Mouse (Mus musculus) embryonic stem cell, embryonic (primary cell): ENCODE results near the gene Adam12.

ENCODE experiments used
- CTCF ChIA-PET, 4 experiments: fragments of 300-600 bp in 2 of 4; fragments of 350-600 bp in 2 of 4; sonication (Branson Sonifier 250); formaldehyde crosslinking; loops; one replicate each; lab custom pipeline; 2022; ENCODE audit warnings: inconsistent platforms in 2 of 4; lab: Charles Lee
- POLR2A ChIA-PET, 4 experiments: fragments of 300-600 bp in 2 of 4; fragments of 350-600 bp in 2 of 4; sonication (Branson Sonifier 250); formaldehyde crosslinking; loops; one replicate each; lab custom pipeline; 2022; ENCODE audit warnings: antibody characterized with exemption in 4 of 4, inconsistent platforms in 1 of 4; lab: Charles Lee

Adam12 gene

GRCm38 (mm10) chr7:134231378-134232346, at the start of gene Adam12:
TSS of gene Adam12 (minus strand) at chr7:134232146.
- CTCF ChIA-PET: interaction anchor here in 1 of 4 experiments (1.0 kb wide), 1 partner anchor 7 kb away, joined by 3 read pairs; no protein-coding TSS in a partner anchor

DNA sequence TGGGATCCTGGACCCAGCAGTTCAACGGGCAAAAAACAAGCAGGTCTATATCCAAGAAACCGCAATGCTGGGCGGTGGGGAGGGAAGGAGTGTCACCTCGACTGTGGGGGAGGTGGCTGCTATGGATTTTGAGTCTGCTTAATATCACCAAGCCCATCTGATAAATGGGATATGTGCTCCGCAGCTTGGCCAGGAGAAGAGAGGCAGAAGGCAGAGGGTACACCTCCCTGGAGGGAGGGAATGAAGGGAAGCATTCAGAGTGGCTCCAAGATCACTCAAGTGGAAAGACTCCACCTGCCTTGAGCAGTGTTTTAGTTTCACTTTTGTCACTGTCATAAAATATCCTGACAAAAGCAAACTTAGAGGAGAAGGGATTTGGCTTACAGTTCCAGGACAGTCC, 41.0 kb upstream of the Adam12 start:
- ChIA-PET POLR2A (no interaction called here), CTCF (interaction anchor here in 2 of 4 experiments (0.6 to 0.8 kb wide), 3 partner anchors 8 to 109 kb away, joined by 3 read pairs; no protein-coding TSS in a partner anchor)

More at GRCm38 (mm10) chr7:134231378-134232346, at the start of gene Adam12:
- POLR2A ChIA-PET: no interaction called here

- POLR2A ChIA-PET: no interaction called here
- CTCF ChIA-PET: interaction anchor here in 2 of 4 experiments (0.6 to 0.8 kb wide), 2 partner anchors 109 to 1369 kb away, joined by 3 to 4 read pairs; no protein-coding TSS in a partner anchor
Observed at GRCm38 (mm10) chr7:134272421-134272820, 40.5 kb upstream of the Adam12 start.

DNA sequence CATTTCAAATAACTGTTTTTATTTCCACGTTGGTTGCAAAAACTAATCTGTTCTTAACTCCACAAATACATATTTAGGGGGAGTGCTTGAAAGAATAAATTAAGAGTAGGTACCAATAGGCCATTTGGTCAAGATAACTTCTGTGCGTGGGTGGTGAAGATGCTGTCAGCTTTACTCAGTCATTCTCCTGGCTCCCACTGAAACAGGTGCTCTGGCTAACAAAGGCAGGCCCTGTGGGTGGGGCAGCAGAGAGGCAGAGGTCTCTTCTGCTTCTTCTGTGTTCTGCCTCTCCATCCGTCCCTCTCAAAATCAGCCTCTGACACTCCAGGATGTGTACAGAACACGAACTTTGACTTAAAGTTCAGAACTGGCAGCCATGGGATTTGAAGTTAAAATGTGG, 33.8 kb upstream of the Adam12 start:
- CTCF ChIA-PET: interaction anchor here in 1 of 4 experiments (0.6 kb wide), 1 partner anchor 27 kb away, joined by 4 read pairs; no protein-coding TSS in a partner anchor

GRCm38 (mm10) chr7:134263146-134263906, 31.4 kb upstream of the Adam12 start:
- ChIA-PET CTCF (interaction anchor here in 3 of 4 experiments (0.6 to 2.1 kb wide), 7 partner anchors 14 to 276 kb away, joined by 3 to 9 read pairs (median 4); no protein-coding TSS in a partner anchor), POLR2A (interaction anchor here in 1 of 4 experiments (1.3 kb wide), 1 partner anchor 12 kb away, joined by 3 read pairs; no protein-coding TSS in a partner anchor)

More for the DNA sequence above, 33.8 kb upstream of the Adam12 start:
- POLR2A ChIA-PET: interaction anchor here in 1 of 4 experiments (0.7 kb wide), 1 partner anchor 103 kb away, joined by 3 read pairs; no protein-coding TSS in a partner anchor

- CTCF ChIA-PET: interaction anchor here in 3 of 4 experiments (0.6 to 0.7 kb wide), 3 partner anchors 402 to 1276 kb away, joined by 3 read pairs; partner anchors contain the start of gene Ptpre (in 1 of the 3)
- POLR2A ChIA-PET: interaction anchor here in 2 of 4 experiments (0.7 to 1.1 kb wide), 2 partner anchors 13 to 32 kb away, joined by 3 read pairs; no protein-coding TSS in a partner anchor
Observed at GRCm38 (mm10) chr7:134261003-134261701, 29.2 kb upstream of the Adam12 start.

- POLR2A ChIA-PET: interaction anchor here in 1 of 4 experiments (0.7 kb wide), 1 partner anchor 25 kb away, joined by 3 read pairs; no protein-coding TSS in a partner anchor
- CTCF ChIA-PET: no interaction called here
Observed at GRCm38 (mm10) chr7:134250273-134250870, 18.4 kb upstream of the Adam12 start.

GRCm38 (mm10) chr7:134248041-134248440, 16.1 kb upstream of the Adam12 start:
- CTCF ChIA-PET: no interaction called here

DNA sequence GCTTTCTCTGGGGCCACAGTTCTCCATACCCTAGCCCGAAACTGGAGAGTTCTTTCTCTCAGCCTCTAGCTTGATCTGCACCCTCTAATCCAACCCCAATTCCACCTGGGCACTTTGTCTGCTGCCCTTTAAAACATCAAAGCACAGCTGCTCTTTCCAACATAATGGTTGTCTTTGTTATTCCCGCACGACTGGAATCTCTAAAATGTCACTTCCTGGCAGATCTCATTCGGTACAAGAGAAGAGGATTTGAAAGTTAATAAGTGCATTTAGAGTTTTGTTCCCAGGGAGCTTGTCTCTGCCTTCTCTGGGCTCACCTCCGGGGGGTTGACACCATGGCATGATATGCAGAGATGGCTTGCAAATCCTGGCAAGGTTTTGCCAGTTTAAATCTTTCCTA, 14.7 kb upstream of the Adam12 start:
- POLR2A ChIA-PET: interaction anchor here in 1 of 4 experiments (0.6 kb wide), 1 partner anchor 486 kb away, joined by 4 read pairs; no protein-coding TSS in a partner anchor
- CTCF ChIA-PET: interaction anchor here in 3 of 4 experiments (0.7 to 2.1 kb wide), 4 partner anchors 13 to 700 kb away, joined by 3 to 5 read pairs (median 4); no protein-coding TSS in a partner anchor

More at GRCm38 (mm10) chr7:134248041-134248440, 16.1 kb upstream of the Adam12 start:
- POLR2A ChIA-PET: interaction anchor here in 1 of 4 experiments (1.3 kb wide), 1 partner anchor 12 kb away, joined by 3 read pairs; no protein-coding TSS in a partner anchor

- ChIA-PET CTCF (interaction anchor here in 1 of 4 experiments (0.7 kb wide), 1 partner anchor 19 kb away, joined by 3 read pairs; no protein-coding TSS in a partner anchor), POLR2A (no interaction called here)
Observed at GRCm38 (mm10) chr7:134242773-134243172, 10.8 kb upstream of the Adam12 start.

- ChIA-PET CTCF (interaction anchor here in 1 of 4 experiments (0.8 kb wide), 1 partner anchor 18 kb away, joined by 3 read pairs; no protein-coding TSS in a partner anchor), POLR2A (no interaction called here)
Observed at GRCm38 (mm10) chr7:134241212-134241611, 9.3 kb upstream of the Adam12 start.

- POLR2A ChIA-PET: no interaction called here
- CTCF ChIA-PET: interaction anchor here in 1 of 4 experiments (1.2 kb wide), 1 partner anchor 25 kb away, joined by 3 read pairs; no protein-coding TSS in a partner anchor
Observed at GRCm38 (mm10) chr7:134240579-134240978, 8.6 kb upstream of the Adam12 start.

GRCm38 (mm10) chr7:134238863-134239262, 6.9 kb upstream of the Adam12 start:
- ChIA-PET POLR2A (no interaction called here), CTCF (interaction anchor here in 2 of 4 experiments (0.7 kb wide), 2 partner anchors 383 to 438 kb away, joined by 3 to 6 read pairs; no protein-coding TSS in a partner anchor)

DNA sequence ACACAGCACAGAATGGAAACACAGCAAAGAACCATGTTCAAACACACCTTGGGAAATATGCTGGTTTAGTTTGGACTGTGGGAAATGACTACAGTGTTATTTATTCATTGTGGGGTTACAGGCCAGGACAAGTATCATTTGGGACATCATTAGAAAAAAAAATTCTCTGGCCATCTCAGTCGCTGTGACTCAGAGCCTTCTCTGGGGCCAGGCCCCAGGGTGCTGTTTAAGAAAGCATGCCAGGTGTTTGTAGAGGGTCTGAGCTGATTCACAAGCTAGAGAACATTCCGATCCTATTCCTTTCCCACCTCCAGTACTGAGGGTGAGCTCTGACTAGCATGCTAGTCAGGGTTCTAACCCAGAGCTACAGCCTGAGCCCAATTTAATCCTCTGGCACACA, 5.4 kb upstream of the Adam12 start:
- ChIA-PET CTCF (interaction anchor here in 1 of 4 experiments (1.0 kb wide), 1 partner anchor 13 kb away, joined by 4 read pairs; no protein-coding TSS in a partner anchor), POLR2A (no interaction called here)

GRCm38 (mm10) chr7:134236727-134237126, 4.8 kb upstream of the Adam12 start:
- ChIA-PET POLR2A (no interaction called here), CTCF (interaction anchor here in 1 of 4 experiments (0.5 kb wide), 1 partner anchor 568 kb away, joined by 5 read pairs; no protein-coding TSS in a partner anchor)

DNA sequence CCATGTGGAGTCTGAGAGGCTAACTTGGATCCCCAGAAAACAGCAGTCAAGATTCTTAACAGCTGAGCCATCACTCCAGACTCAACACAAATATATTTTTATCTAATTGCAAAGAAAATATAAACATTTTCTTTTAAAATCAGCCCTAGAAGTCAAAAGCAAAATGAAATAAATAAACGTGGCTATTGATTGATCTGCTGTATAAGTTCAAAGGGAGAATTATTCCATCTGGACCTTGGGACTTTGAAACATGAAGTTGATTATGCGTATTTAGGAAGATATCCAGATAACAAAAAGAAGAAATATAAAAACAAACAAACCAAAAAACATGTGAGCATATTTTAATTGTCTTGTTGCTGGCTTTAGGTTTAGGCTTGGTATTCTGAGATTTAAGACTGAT, 3.6 kb upstream of the Adam12 start:
- CTCF ChIA-PET: interaction anchor here in 1 of 4 experiments (0.9 kb wide), 1 partner anchor 12 kb away, joined by 3 read pairs; no protein-coding TSS in a partner anchor
- POLR2A ChIA-PET: no interaction called here

GRCm38 (mm10) chr7:134230708-134231107, 1.2 kb downstream of the Adam12 start:
- ChIA-PET CTCF (no interaction called here), POLR2A (interaction anchor here in 1 of 4 experiments (0.6 kb wide), 1 partner anchor 515 kb away, joined by 3 read pairs; no protein-coding TSS in a partner anchor)
